Mouse (Mus musculus): ENCODE measurements around the gene Frmpd3. TPM values are rescaled to one million over a fixed set of nuclear protein-coding genes. Genes with fewer than 3 reads are reported as not detected.
A peak's percentile ranks its signal among the peaks of the same experiment; 100 is the strongest.

Gene Frmpd3
- polyA plus RNA-seq, 2 experiments = not detected

GRCm38 (mm10) chrX:140342393-140343163 is 515 bp downstream of the Frmpd3 start:
- no peak overlapping the region for H3K9ac ChIP-seq (replicated peaks)
- H3K27me3 ChIP-seq (ENCODE audit: control insufficient read depth, insufficient read depth, low read length) = peaks cover 5% of the 10 kb centered on the region
- H3K36me3 ChIP-seq (replicated peaks; ENCODE audit: control insufficient read depth, insufficient read depth, low read depth) = no peaks in the 10 kb centered on the region
- H3K4me2 ChIP-seq (ENCODE audit: low read depth) = no peak overlapping the region
- no peaks in the 10 kb centered on the region for H3K9me3 ChIP-seq (ENCODE audit: control insufficient read depth, low read length)
- H3K4me1 ChIP-seq (replicated peaks; ENCODE audit: control insufficient read depth in 2 of 2, insufficient read depth in 2 of 2, low read length in 1 of 2) = no peaks in the 10 kb centered on the region
- ATAC-seq (ENCODE audit: insufficient read depth) (no peak), DNase-seq (ENCODE audit: low read depth in 3 of 3, low spot score in 3 of 3) (no peak)
- whole genome bisulfite sequencing (ENCODE audit: insufficient replicate concordance) = 12% methylated on average over 23 of the region's 25 CpGs
- no peak overlapping the region for H3K27ac ChIP-seq
- no peak for TF ChIP-seq EP300 (IDR thresholded peaks at IDR 0.05; ENCODE audit: low read depth)
- TF ChIP-seq CTCF (IDR thresholded peaks at IDR 0.05; ENCODE audit: low read depth) = no peak
- no peak overlapping the region for H3K4me3 ChIP-seq (ENCODE audit: insufficient read depth in 1 of 2, low read depth in 2 of 2, low read length in 2 of 2)

- no peak overlapping the region for H3K9ac ChIP-seq (replicated peaks)
- no peaks in the 10 kb centered on the region; the same call in 1 of the 2 replicates for H3K27me3 ChIP-seq (ENCODE audit: control insufficient read depth, insufficient read depth, low read length)
- ATAC-seq (ENCODE audit: insufficient read depth) (no peak), DNase-seq (ENCODE audit: low read depth in 3 of 3, low spot score in 3 of 3) (no peak)
- TF ChIP-seq CTCF (IDR thresholded peaks at IDR 0.05; ENCODE audit: low read depth) = no peak
- no peak overlapping the region for H3K4me3 ChIP-seq (ENCODE audit: insufficient read depth in 1 of 2, low read depth in 2 of 2, low read length in 2 of 2)
- H3K4me1 ChIP-seq (replicated peaks; ENCODE audit: control insufficient read depth in 2 of 2, insufficient read depth in 2 of 2, low read length in 1 of 2) = no peaks in the 10 kb centered on the region
- H3K27ac ChIP-seq = no peak overlapping the region
- H3K9me3 ChIP-seq (ENCODE audit: control insufficient read depth, low read length) = no peaks in the 10 kb centered on the region
- WGBS (ENCODE audit: insufficient replicate concordance) = 20% methylated on average over 4 of the region's 4 CpGs
- H3K36me3 ChIP-seq (replicated peaks; ENCODE audit: control insufficient read depth, insufficient read depth, low read depth) = no peaks in the 10 kb centered on the region
- H3K4me2 ChIP-seq (ENCODE audit: low read depth) = no peak overlapping the region
These were observed 33.6 kb downstream of the Frmpd3 start for GRCm38 (mm10) chrX:140375628-140376027.

GRCm38 (mm10) chrX:140399986-140400385 is 57.9 kb downstream of the Frmpd3 start:
- TF ChIP-seq CTCF (IDR thresholded peaks at IDR 0.05; ENCODE audit: low read depth) (no peak), EP300 (IDR thresholded peaks at IDR 0.05; ENCODE audit: low read depth) (no peak)
- ATAC-seq (ENCODE audit: insufficient read depth) (no peak), DNase-seq (ENCODE audit: low read depth in 3 of 3, low spot score in 3 of 3) (no peak)
- Histone ChIP-seq H3K4me3 (ENCODE audit: insufficient read depth in 1 of 2, low read depth in 2 of 2, low read length in 2 of 2) (no peak overlapping the region), H3K27me3 (ENCODE audit: control insufficient read depth, insufficient read depth, low read length) (no peaks in the 10 kb centered on the region), H3K4me1 (replicated peaks; ENCODE audit: control insufficient read depth in 2 of 2, insufficient read depth in 2 of 2, low read length in 1 of 2) (no peaks in the 10 kb centered on the region), H3K36me3 (replicated peaks; ENCODE audit: control insufficient read depth, insufficient read depth, low read depth) (no peaks in the 10 kb centered on the region), H3K4me2 (ENCODE audit: low read depth) (no peak overlapping the region), H3K27ac (no peak overlapping the region), H3K9ac (replicated peaks) (no peak overlapping the region), H3K9me3 (ENCODE audit: control insufficient read depth, low read length) (no peaks in the 10 kb centered on the region)
- 30% methylated on average over 3 of the region's 3 CpGs for whole genome bisulfite sequencing (ENCODE audit: insufficient replicate concordance)

GRCm38 (mm10) chrX:140402904-140403303 is 60.8 kb downstream of the Frmpd3 start:
- Histone ChIP-seq H3K27me3 (ENCODE audit: control insufficient read depth, insufficient read depth, low read length) (no peaks in the 10 kb centered on the region), H3K4me3 (ENCODE audit: insufficient read depth in 1 of 2, low read depth in 2 of 2, low read length in 2 of 2) (no peak overlapping the region), H3K4me1 (replicated peaks; ENCODE audit: control insufficient read depth in 2 of 2, insufficient read depth in 2 of 2, low read length in 1 of 2) (peaks cover 0 to 5% of the 10 kb centered on the region in 2 experiments; a peak in 1 of 4 replicates), H3K9me3 (ENCODE audit: control insufficient read depth, low read length) (no peaks in the 10 kb centered on the region), H3K9ac (replicated peaks) (no peak overlapping the region), H3K4me2 (ENCODE audit: low read depth) (no peak overlapping the region), H3K36me3 (replicated peaks; ENCODE audit: control insufficient read depth, insufficient read depth, low read depth) (no peaks in the 10 kb centered on the region), H3K27ac (no peak overlapping the region)
- TF ChIP-seq EP300 (IDR thresholded peaks at IDR 0.05; ENCODE audit: low read depth) (no peak), CTCF (IDR thresholded peaks at IDR 0.05; ENCODE audit: low read depth) (peak; percentile 56)
- DNase-seq (ENCODE audit: low read depth in 3 of 3, low spot score in 3 of 3) (no peak), ATAC-seq (ENCODE audit: insufficient read depth) (no peak)
- WGBS (ENCODE audit: insufficient replicate concordance) = 39% methylated on average over 4 of the region's 4 CpGs

- ATAC-seq (ENCODE audit: insufficient read depth) = no peak
- Histone ChIP-seq H3K4me2 (ENCODE audit: low read depth) (no peak overlapping the region), H3K9me3 (ENCODE audit: control insufficient read depth, low read length) (no peaks in the 10 kb centered on the region), H3K27ac (no peak overlapping the region), H3K27me3 (ENCODE audit: control insufficient read depth, insufficient read depth, low read length) (no peaks in the 10 kb centered on the region), H3K9ac (replicated peaks) (no peak overlapping the region), H3K4me3 (ENCODE audit: insufficient read depth in 1 of 2, low read depth in 2 of 2, low read length in 2 of 2) (no peak overlapping the region), H3K4me1 (replicated peaks; ENCODE audit: control insufficient read depth in 2 of 2, insufficient read depth in 2 of 2, low read length in 1 of 2) (peaks cover 0 to 5% of the 10 kb centered on the region in 2 experiments; a peak in 1 of 4 replicates), H3K36me3 (replicated peaks; ENCODE audit: control insufficient read depth, insufficient read depth, low read depth) (no peaks in the 10 kb centered on the region)
- TF ChIP-seq EP300 (IDR thresholded peaks at IDR 0.05; ENCODE audit: low read depth) (no peak), CTCF (IDR thresholded peaks at IDR 0.05; ENCODE audit: low read depth) (no peak)
- no peak for DNase-seq (ENCODE audit: low read depth in 3 of 3, low spot score in 3 of 3)
- 47% methylated on average over 3 of the region's 4 CpGs for WGBS (ENCODE audit: insufficient replicate concordance)
These were observed 64.0 kb downstream of the Frmpd3 start for GRCm38 (mm10) chrX:140406079-140406478.
